Mouse (Mus musculus) forebrain, embryonic 14.5 days (tissue): ENCODE results near the gene Gjb4. TPM values are rescaled to one million over a fixed set of nuclear protein-coding genes. Genes with fewer than 3 reads are reported as not detected.
A peak's percentile ranks its signal among the peaks of the same experiment; 100 is the strongest.

Source experiments
- ATAC-seq: fragments of 200-750 bp; cut with Nextera tagmentation; 2 replicates; pipeline ENCODE4 v1.8.0; 2017; ENCODE audit warnings: mild to moderate bottlenecking, moderate library complexity
- DNase-seq: peaks from one replicate; pipeline ENCODE4 v3.0.0-alpha.2; 2015; ENCODE audit warnings: low spot score
- H3K27ac ChIP-seq: fragments of 300-500 bp; sonication (generic); 2 replicates; pipeline ENCODE4 v1.5.1; 2014; ENCODE audit warnings: low read depth, mild to moderate bottlenecking, control low read depth, low read length, moderate library complexity
- H3K27me3 ChIP-seq: fragments of 300-500 bp; sonication (generic); replicated peaks from 2 replicates; pipeline ENCODE4 v1.6.1; 2014; ENCODE audit warnings: low read length, control low read depth, mixed read lengths; ENCODE audit not compliant: control insufficient read depth, insufficient read depth
- H3K36me3 ChIP-seq: fragments of 300-500 bp; sonication (generic); 2 replicates; pipeline ENCODE4 v1.6.1; 2014; ENCODE audit warnings: low read length, control low read depth; ENCODE audit not compliant: control insufficient read depth, insufficient read depth
- H3K4me1 ChIP-seq: fragments of 300-500 bp; sonication (generic); 2 replicates; pipeline ENCODE4 v1.6.1; 2014; ENCODE audit warnings: antibody characterized with exemption, low read length, control low read depth; ENCODE audit not compliant: control insufficient read depth, insufficient read depth
- H3K4me2 ChIP-seq: fragments of 300-500 bp; sonication (generic); 2 replicates; pipeline ENCODE4 v1.6.1; 2014; ENCODE audit warnings: mild to moderate bottlenecking, control low read depth, low read length
- H3K4me3 ChIP-seq: fragments of 300-500 bp; sonication (generic); 2 replicates; pipeline ENCODE4 v1.5.1; 2014; ENCODE audit warnings: low read depth, low read length, control low read depth
- H3K9ac ChIP-seq: fragments of 300-500 bp; sonication (generic); 2 replicates; pipeline ENCODE4 v1.6.1; 2014; ENCODE audit warnings: mild to moderate bottlenecking, low read length, control low read depth, moderate library complexity
- H3K9me3 ChIP-seq: fragments of 300-500 bp; sonication (generic); replicated peaks from 2 replicates; pipeline ENCODE4 v1.6.1; 2016; ENCODE audit warnings: low read length, control low read depth, mixed read lengths; ENCODE audit not compliant: control insufficient read depth
- WGBS: fragments of 180-500 bp; shearing (Covaris S2); extraction: QIAGEN DNeasy Blood & Tissue Kit; methylation state at CpG from one replicate; pipeline ENCODE4 v1.1.7; 2014; 5-methylcytosine and 5-hydroxymethylcytosine counted together
- polyA plus RNA-seq: library from polyadenylated mRNA; unstranded; fragments of >200 nt; fragmentation: Nextera tagmentation; extraction: Ambion mirVana; gene quantifications from 2 replicates; pipeline ENCODE4 v1.2.1, GENCODE M21; 2014

Gene Gjb4
- polyA plus RNA-seq, 1 experiment from 2014 or later, result not detected

DNA sequence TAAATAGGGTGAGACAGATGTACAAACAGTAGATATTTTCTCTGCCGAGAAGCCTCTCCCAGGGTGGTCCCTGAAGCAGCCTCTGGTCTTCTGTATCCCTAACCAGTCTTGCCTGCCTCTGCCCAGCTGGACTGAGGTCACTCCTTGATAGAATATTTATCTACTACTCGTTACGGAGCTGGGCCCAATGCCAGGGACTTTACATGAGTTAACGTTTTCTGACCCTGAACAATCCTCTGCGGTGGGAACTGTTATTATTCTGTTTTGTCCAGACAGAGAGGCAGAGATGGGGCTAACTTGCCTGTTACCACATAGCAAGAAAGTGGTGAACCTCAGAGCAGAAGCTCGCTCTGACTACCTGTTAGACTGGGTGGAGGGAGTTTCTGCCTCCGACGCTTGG, 19.6 kb upstream of the Gjb4 start:
- Histone ChIP-seq H3K36me3 (no peaks in the 10 kb centered on the region), H3K4me2 (no peak overlapping the region), H3K9ac (no peak overlapping the region), H3K27me3 (no peaks in the 10 kb centered on the region), H3K27ac (no peak overlapping the region), H3K9me3 (no peaks in the 10 kb centered on the region), H3K4me3 (no peak overlapping the region), H3K4me1 (no peaks in the 10 kb centered on the region)
- ATAC-seq (no peak), DNase-seq (no peak)
- WGBS, result 65% methylated on average over 8 of the region's 8 CpGs

- no peaks in the 10 kb centered on the region for H3K9me3 ChIP-seq
- H3K9ac ChIP-seq, result no peak overlapping the region
- no peaks in the 10 kb centered on the region for H3K27me3 ChIP-seq
- H3K36me3 ChIP-seq, result no peaks in the 10 kb centered on the region
- no peak for ATAC-seq
- no peak overlapping the region for H3K27ac ChIP-seq
- DNase-seq, result no peak
- no peaks in the 10 kb centered on the region for H3K4me1 ChIP-seq
- WGBS, result 57% methylated on average over 5 of the region's 5 CpGs
- H3K4me3 ChIP-seq, result no peak overlapping the region
- no peak overlapping the region for H3K4me2 ChIP-seq
Observed at GRCm38 (mm10) chr4:127371546-127371945, 17.7 kb upstream of the Gjb4 start.

DNA sequence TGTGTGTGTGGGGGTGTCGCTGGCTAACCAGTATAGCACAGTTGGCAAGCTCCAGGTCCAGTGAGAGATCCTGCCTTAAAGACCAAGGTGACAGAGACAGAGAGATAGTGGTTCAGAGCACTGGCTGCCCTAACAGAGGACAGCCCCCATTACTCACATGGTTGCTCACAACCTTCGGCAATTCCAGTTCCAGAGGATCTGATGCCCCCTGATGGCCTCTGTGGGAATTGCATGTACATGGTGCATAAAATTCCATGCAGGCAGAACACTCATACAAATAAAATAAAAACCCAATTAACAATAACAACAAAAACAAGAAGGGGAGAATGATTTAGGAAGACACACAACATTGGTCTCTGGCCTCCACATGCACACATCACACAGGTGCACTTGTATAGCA, 16.6 kb upstream of the Gjb4 start:
- Histone ChIP-seq H3K4me1 (no peaks in the 10 kb centered on the region), H3K9me3 (no peaks in the 10 kb centered on the region), H3K27ac (no peak overlapping the region), H3K36me3 (no peaks in the 10 kb centered on the region), H3K27me3 (no peaks in the 10 kb centered on the region), H3K4me3 (no peak overlapping the region), H3K4me2 (no peak overlapping the region), H3K9ac (no peak overlapping the region)
- WGBS, result 52% methylated on average over 2 of the region's 2 CpGs
- DNase-seq (peak; percentile 36), ATAC-seq (no peak)

- H3K9ac ChIP-seq, result no peak overlapping the region
- H3K4me1 ChIP-seq, result no peaks in the 10 kb centered on the region
- no peaks in the 10 kb centered on the region for H3K9me3 ChIP-seq
- H3K36me3 ChIP-seq, result no peaks in the 10 kb centered on the region
- DNase-seq (peak; percentile 82), ATAC-seq (peak; percentile 71)
- no peak overlapping the region for H3K4me3 ChIP-seq
- 36% methylated on average over 13 of the region's 13 CpGs for WGBS
- H3K27ac ChIP-seq, result no peak overlapping the region
- H3K27me3 ChIP-seq, result no peaks in the 10 kb centered on the region
- H3K4me2 ChIP-seq, result no peak overlapping the region
Observed at GRCm38 (mm10) chr4:127368379-127368973, 14.6 kb upstream of the Gjb4 start.

- Histone ChIP-seq H3K4me3 (no peak overlapping the region), H3K4me1 (no peaks in the 10 kb centered on the region), H3K27me3 (no peaks in the 10 kb centered on the region), H3K9ac (no peak overlapping the region), H3K36me3 (no peaks in the 10 kb centered on the region), H3K9me3 (no peaks in the 10 kb centered on the region), H3K4me2 (no peak overlapping the region), H3K27ac (no peak overlapping the region)
- DNase-seq (no peak), ATAC-seq (no peak)
- 12% methylated on average over 4 of the region's 4 CpGs for WGBS
Observed at GRCm38 (mm10) chr4:127365834-127366233, 12.0 kb upstream of the Gjb4 start.

- no peaks in the 10 kb centered on the region for H3K36me3 ChIP-seq
- no peak overlapping the region for H3K9ac ChIP-seq
- no peaks in the 10 kb centered on the region for H3K27me3 ChIP-seq
- H3K4me3 ChIP-seq, result no peak overlapping the region
- no peaks in the 10 kb centered on the region for H3K9me3 ChIP-seq
- ATAC-seq (no peak), DNase-seq (no peak)
- H3K4me1 ChIP-seq, result no peaks in the 10 kb centered on the region
- 10% methylated on average over 5 of the region's 5 CpGs for WGBS
- H3K4me2 ChIP-seq, result no peak overlapping the region
- H3K27ac ChIP-seq, result no peak overlapping the region
Observed at GRCm38 (mm10) chr4:127365433-127365832, 11.6 kb upstream of the Gjb4 start.

DNA sequence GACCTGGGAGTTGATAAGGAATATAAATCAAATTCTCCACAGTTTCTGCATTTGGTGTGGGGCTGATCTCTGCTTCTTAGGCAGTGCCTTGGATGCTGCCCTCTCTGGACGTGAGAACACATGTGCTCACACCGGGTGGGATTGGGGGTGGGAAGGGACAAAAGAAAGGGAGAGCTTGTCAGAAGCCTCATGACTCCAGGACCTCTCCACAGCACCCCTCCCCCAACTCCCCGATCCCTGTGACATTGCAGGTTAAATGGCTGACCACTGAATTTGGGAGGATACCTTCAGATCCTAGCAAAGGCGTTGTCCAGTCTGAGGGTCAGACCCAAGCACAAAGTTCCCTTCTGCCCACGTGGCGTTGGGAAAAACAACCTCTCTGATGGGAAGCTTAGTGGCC, 10.6 kb upstream of the Gjb4 start:
- DNase-seq (no peak), ATAC-seq (no peak)
- Histone ChIP-seq H3K36me3 (no peaks in the 10 kb centered on the region), H3K4me1 (no peaks in the 10 kb centered on the region), H3K9me3 (no peaks in the 10 kb centered on the region), H3K4me2 (no peak overlapping the region), H3K27ac (no peak overlapping the region), H3K27me3 (no peaks in the 10 kb centered on the region), H3K9ac (no peak overlapping the region), H3K4me3 (no peak overlapping the region)
- 63% methylated on average over 6 of the region's 6 CpGs for WGBS

- 57% methylated on average over 4 of the region's 4 CpGs for WGBS
- no peak overlapping the region for H3K27ac ChIP-seq
- no peak for ATAC-seq
- no peaks in the 10 kb centered on the region for H3K36me3 ChIP-seq
- no peaks in the 10 kb centered on the region for H3K4me1 ChIP-seq
- no peaks in the 10 kb centered on the region for H3K9me3 ChIP-seq
- no peaks in the 10 kb centered on the region for H3K27me3 ChIP-seq
- no peak overlapping the region for H3K4me2 ChIP-seq
- no peak for DNase-seq
- H3K9ac ChIP-seq, result no peak overlapping the region
- no peak overlapping the region for H3K4me3 ChIP-seq
Observed at GRCm38 (mm10) chr4:127363331-127363730, 9.4 kb upstream of the Gjb4 start.

GRCm38 (mm10) chr4:127362520-127362919, 8.6 kb upstream of the Gjb4 start:
- Histone ChIP-seq H3K4me1 (no peaks in the 10 kb centered on the region), H3K4me2 (no peak overlapping the region)
- WGBS, result 86% methylated on average over 3 of the region's 3 CpGs

More at GRCm38 (mm10) chr4:127362520-127362919, 8.6 kb upstream of the Gjb4 start:
- DNase-seq, result no peak
- no peak overlapping the region for H3K4me3 ChIP-seq
- no peaks in the 10 kb centered on the region for H3K9me3 ChIP-seq
- H3K9ac ChIP-seq, result no peak overlapping the region
- H3K27ac ChIP-seq, result no peak overlapping the region
- H3K27me3 ChIP-seq, result no peaks in the 10 kb centered on the region
- no peaks in the 10 kb centered on the region for H3K36me3 ChIP-seq
- ATAC-seq, result no peak
